Mouse (Mus musculus) large intestine, adult 2 months (tissue): ENCODE results near the gene Tspan17. TPM values are rescaled to one million over a fixed set of nuclear protein-coding genes. Genes with fewer than 3 reads are reported as not detected.
"Not testable (repeated sequence)": the region's sequence is repeated elsewhere in the genome, so short reads cannot be mapped to it uniquely, and the experiment has no call there.

ENCODE experiments used
- DNase-seq: peaks from one replicate; pipeline ENCODE4 v3.0.0-alpha.2; 2012; ENCODE audit warnings: low read depth, low spot score
- WGBS: fragments of 180-500 bp; shearing (Covaris S2); methylation state at CpG from one replicate; pipeline ENCODE4 v1.1.7; 2018; 5-methylcytosine and 5-hydroxymethylcytosine counted together
- polyA plus RNA-seq: library from polyadenylated mRNA; depleted of rRNA; stranded (reverse); fragments of >200 nt; gene quantifications from 2 replicates; pipeline ENCODE4 v1.2.3, GENCODE M21; 2012

The Tspan17 gene
- polyA plus RNA-seq, 1 experiment = 18.2 TPM

DNA sequence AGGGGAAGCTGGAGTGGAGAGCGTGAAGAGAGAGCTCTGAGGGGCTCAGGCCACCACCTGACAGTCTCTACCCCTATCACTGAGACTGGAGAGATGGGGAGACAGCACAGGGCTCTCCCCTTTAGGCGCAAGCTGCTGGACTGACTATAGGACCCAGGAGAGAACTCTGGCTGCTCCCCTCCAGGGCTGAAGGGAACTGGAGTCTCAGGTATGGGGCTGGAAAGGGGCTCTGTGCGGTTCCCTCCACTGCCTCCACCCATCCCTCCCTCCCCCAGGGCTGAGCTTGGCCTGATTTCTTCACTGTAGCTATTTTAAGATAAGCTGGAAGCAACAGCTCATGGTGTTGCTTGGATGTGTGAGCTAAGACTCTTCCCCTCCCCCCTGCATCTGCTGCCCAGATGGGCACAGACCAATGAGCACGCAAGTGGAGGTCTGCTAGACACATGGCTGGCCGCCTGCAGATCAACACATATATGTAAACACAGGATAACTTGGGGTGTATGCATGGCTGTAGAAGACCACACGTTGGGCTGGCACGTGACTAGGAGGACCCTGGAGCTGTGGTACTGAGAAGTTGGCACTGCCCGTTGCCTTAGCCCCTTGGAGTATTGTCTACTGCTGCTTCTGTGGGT is 28.9 kb upstream of the Tspan17 start:
- DNase-seq = no peak
- WGBS = 61% methylated on average over 8 of the region's 8 CpGs

DNA sequence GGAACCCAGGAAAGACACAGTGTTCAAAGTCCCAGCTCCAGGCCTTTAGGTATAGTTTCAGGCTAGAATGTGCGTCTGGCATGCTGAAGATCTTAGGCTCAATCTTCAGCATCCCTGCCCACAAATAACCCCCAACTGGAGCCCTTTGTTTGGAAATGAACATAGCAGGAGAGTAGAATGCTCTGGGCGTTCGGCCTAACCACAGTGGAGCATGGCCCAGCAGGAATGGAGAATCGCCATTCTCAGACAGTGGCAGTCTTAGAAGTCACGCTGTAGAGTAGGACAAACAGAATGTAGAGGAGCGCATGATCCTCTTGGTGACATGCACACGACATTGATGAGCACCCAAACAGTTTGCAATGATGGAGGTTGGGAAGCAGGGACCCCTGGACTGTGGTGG is 28.3 kb upstream of the Tspan17 start:
- DNase-seq = no peak
- 75% methylated on average over 7 of the region's 7 CpGs for WGBS

DNA sequence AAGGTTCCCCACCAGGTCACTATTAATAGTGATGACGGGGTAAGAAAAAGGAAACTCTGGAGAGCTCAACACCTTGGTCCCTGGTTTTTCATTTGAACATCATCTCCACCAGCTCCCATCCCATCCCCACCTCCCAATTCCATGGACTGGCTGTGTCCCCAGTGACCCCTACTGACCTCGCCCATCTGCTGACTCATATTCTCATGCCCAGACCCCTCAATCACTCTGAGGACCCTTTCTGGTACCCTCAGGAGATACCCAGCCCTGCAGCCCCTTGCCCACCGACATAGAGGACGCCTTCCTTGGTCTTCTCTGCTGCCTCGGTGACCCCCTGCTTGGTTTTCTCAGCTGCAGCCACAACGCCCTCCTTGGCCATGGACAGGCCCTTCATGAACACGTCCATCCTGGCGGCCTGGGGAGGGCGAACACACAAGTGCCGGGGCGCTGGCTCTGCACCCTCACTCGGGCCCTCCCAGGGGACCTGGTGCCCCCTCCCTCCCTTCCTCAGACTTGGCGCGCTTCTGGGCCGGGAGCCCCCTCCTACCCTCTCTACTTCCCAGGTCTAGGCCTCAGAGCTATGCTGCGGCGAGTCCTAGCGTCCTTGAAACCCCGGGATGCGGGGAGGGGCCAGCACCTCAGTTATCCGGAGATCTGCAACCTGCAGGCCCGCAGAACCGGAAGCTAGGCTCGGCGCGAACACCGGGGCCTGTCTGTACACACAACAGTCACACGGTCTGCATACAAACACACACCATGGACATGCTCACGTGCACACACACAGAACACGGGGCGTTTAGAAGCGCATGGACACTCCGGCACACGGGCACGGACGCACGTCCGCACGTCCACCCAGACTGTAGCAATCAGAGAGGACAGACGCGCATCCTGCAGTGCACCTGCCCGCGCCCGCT is 23.6 kb upstream of the Tspan17 start:
- WGBS = 7% methylated on average over 44 of the region's 44 CpGs
- no peak for DNase-seq

DNA sequence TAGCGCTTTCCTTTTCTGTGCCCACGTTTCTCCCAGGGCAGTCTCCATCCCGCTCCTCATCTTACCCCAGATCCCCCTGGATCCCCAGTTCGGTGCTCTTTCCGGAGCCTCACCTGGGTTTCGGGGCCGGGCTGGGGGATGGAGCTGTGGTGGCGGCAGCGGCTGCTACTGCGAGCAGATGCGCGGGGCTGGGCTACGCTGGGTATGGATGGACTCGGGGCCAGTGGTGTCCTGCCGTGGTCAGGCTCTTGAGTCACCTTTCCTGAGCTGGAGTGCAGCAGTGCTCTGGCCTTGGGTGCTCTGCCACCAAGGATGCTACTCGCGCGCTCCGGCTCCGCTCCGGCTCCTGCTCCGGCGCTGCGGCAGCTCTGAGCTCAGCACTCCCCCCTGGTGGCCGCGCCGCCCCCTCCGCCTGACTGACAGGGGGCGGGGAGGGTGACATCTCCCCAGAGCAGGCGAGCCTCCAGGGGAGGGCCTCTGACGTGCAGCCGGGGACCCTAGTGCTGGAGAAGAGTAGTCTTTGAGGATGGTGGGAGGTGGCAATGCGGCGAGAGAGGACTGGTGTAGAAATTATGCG is 22.9 kb upstream of the Tspan17 start, which contains the start of gene Sncb:
Gene Sncb (minus strand): TSS at position 404 of the 577 bp plus-strand sequence.
- 3% methylated on average over 35 of the region's 35 CpGs for WGBS
- DNase-seq = no peak

DNA sequence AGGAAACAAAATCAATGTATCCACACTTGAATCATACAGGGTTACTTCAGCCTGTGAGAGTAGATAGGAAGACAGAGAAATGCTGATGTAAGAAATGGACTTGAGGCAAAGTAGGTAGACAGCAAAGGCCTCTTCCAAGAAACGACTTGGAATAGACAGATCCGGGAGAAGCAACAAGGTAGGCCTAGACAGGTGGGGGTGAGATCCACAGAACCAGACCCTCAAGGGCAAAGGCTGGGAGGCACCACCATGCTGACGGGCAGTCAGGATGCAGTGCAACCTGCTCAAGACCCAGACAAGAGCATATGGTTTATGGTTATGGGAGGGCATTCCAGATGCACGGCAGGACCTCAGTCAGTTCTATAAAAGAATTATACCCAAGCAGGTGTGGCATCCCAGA is 22.2 kb upstream of the Tspan17 start:
- 67% methylated on average over 4 of the region's 4 CpGs for WGBS
- no peak for DNase-seq

DNA sequence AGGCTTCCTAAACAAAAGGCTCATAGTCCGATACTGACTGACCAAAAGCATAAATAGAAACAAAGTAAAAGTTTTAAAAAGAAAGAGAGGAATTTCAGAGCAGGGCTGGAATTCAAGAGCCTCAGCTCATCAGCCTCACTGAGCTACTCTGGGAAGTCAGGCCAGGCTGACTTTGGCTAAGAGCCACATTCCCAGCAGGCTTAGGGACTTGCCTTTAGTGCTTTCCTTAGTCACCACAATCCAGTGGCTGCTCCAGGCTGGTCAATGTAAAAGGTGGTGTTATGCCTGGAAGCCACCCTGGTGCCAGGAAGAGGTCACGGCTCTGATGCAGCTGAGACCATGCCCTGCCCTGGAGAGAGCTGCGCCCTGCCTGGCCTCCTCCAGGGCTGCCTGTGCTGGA is 8.6 kb upstream of the Tspan17 start:
- DNase-seq = no peak
- 71% methylated on average over 3 of the region's 3 CpGs for WGBS

DNA sequence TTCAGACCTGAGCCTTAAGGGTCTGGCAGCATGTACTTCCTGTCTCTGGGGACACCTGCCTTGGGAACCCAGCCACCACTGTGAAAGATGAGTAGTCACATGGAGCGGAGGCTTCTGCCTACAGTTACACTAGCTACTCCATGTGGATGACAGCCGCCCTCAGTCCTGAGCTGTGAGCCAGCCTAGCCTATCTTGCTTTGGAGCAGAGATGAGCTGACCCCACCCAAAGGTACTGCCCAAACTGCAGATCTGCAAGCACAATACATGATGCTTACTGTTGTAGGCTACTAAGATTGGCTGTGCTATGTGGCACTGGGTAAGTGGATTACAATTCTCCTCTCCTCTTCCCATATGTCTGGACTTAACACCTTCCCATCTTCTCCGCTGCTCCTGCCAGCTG is 8.1 kb upstream of the Tspan17 start:
- WGBS = 80% methylated on average over 3 of the region's 3 CpGs
- no peak for DNase-seq

DNA sequence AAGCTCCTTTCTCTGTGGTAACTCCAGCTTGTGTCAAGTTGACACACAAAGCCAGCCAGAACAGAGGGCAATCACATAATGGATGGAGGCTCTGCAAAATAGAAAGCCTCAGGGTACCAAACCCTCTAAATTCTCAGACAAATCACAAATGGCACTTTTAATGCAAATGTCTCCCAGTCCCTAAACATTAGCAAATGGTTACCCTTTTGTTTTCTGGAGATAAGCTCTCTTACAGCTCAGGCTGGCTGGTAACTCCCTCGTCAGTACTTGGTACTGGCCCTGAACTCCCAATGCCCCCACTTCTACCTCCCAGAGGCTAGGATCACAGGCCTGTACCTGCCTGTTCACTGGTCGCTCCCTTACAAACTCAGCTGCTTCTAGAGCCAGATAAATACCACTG is 5.9 kb upstream of the Tspan17 start:
- WGBS = 42% methylated on average over 2 of the region's 2 CpGs
- DNase-seq = no peak

DNA sequence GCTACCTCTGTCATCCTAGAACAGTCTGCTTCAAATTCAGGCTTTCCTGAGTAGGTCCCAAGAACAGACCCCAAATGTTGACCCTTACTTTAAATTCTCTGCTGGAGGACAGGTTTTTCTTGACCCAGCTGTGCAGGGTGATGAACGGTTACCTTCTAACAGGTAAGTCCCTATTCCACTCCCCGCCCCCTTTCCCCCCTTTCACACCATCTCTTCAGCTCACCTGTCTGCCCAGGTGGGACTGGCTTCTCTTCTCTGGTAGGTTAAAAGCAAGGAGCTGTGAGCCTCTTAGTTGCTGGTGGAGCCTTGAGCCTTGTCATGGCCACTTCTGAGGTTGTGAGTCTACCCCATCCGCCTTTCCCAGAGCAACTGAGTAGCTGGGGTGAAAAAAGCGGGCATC is 5.5 kb upstream of the Tspan17 start, which contains the start of gene Eif4e1b:
Gene Eif4e1b (plus strand): TSS at position 301 of the 400 bp plus-strand sequence.
- WGBS = 79% methylated on average over 4 of the region's 4 CpGs
- no peak for DNase-seq

DNA sequence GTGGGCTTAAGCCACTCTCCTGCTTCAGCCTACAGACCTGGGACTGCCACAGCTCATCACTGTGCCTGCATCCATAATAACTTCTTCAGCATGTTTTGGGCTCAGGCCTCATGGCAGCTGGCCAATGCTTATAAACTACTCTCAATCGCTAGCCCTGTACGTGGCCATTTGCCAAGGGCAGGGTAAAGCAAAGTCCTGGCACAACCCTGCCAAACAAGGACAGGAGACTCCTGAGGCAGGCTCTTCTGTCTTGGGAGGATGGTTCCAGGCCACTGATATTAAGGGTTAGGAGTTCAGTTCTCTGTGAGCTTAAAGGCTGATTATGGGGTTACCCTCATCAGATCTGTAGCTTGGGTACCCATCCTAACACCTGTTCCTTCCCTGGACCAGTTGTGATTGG is 1.6 kb upstream of the Tspan17 start:
- DNase-seq = not testable (repeated sequence)
- WGBS = 6% methylated on average over 2 of the region's 2 CpGs

DNA sequence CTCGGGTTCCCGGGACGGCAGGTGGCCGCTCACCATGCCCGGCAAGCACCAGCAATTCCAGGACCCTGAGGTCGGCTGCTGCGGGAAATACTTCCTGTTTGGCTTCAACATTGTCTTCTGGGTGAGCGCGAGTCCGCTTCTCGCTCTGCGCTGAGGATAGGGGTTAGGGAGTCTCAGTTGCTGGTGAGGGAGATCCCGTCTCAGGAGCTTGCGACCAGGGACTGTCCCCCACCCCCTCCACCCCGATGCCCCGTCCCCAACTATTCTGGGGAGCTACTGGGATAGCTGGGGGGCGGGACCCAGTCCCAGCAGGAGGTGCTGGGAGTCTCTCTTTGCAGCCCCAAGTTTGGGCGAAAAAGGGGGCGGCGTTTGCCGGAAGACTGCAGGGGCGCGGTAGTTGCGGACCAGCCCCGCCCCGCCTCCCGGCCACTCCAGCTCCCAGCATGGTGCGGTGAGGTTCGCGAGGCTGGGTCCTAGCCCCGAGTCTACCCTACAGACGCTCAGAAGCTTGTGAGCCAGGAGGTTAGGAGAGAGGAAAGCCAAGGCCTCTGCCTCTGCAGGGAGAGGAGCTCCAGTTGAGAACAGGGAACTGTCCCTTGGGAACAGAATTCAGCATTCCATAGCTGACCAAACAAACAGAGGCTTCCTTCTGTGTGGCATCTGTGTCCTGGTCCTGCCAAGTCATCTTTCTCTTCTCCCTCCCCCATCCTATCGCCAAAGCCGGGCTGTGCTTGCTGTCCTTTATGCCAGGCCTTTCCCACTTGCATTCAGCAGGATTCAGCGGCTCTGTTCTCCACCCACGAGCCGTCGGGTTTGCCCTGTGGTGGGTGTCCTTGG is 602 bp downstream of the Tspan17 start:
- 2% methylated on average over 38 of the region's 38 CpGs for WGBS
- no peak for DNase-seq

DNA sequence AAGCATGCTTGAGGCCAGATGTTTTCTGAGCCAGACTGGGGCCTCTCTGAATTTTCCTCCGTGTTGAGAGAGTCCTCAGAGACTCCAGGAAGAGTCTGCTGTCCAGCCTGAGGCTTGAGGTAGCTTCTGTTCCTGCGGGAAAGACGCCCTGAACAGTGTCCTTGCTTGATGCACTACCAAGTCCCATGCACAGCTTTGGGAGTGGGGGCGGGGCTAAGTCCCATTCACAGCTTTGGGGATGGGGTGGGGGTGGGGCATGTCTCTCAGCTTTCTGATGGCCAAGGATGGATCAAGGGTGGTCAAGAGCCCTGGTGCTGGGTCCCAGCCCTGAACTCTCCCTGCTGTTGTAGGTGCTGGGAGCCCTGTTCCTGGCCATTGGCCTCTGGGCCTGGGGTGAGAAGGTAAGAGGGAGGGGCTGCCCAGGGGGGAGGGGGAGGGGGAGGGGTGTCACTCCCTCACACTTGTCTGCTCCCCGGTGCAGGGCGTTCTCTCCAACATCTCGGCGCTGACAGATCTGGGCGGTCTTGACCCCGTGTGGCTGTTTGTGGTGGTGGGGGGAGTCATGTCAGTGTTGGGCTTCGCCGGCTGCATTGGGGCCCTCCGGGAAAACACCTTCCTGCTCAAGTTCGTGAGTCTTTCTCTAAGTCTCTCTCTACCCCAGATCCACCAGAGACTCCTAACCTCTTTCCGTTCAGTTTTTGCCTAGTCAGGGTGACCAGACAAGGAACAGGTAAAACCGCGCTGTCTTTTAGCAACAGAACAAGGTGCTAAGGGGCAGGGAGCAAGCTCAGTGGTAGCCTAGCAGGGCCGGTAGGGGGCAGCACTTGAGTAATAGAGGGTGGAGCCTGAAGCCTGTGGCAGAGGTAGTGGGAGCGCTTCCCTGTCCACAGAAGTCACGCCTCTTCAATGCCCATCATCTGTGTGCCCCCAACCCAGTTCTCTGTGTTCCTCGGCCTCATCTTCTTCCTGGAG is 3.4 kb downstream of the Tspan17 start:
- DNase-seq = no peak
- WGBS = 44% methylated on average over 21 of the region's 21 CpGs

DNA sequence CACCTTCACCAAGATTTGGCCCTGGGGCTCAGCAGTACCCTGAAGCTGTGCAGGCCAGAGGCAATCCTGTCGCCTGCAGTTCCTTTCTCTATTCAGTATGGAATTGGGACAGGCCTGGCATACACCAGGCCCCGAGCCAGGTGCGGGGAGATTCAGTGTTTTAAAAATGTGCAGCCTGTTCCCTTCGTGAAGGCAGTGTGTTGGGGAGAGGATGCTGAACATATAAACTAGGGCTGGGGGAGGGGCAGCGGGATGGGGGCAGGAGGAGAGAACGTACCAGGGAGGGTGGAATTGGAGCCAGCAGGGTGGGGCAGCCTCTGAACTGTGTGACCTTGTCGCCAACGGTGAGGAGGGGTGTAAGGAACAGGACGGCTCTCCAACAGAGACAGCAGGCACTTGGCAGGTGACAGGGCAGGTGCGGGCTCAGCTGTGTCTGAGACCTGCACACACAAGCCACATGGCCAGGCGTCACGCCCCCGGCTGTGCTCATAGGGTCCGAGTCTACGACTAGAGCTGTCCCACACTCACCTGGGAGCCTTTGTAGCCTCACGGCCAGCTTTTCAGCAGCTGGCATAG is 4.9 kb downstream of the Tspan17 start:
- no peak for DNase-seq
- WGBS = 47% methylated on average over 16 of the region's 16 CpGs

DNA sequence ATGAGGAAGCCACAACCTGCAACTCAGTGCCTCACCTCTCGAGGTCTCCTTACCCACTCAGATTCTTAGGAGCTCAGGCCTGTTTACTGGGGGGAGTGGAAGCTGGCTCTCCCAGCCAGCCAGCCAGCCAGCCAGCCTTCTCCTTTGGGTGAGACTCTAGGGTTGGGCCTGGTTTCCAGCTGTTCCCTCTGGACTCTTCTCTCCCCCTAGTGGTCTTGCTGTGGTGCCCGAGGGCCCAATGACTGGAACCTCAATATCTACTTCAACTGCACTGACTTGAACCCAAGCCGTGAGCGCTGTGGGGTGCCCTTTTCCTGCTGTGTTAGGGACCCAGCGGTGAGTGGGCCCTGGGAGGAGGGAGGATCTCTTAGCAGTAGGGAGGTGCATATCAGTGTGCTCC is 5.7 kb downstream of the Tspan17 start:
- DNase-seq = no peak
- 60% methylated on average over 5 of the region's 5 CpGs for WGBS

DNA sequence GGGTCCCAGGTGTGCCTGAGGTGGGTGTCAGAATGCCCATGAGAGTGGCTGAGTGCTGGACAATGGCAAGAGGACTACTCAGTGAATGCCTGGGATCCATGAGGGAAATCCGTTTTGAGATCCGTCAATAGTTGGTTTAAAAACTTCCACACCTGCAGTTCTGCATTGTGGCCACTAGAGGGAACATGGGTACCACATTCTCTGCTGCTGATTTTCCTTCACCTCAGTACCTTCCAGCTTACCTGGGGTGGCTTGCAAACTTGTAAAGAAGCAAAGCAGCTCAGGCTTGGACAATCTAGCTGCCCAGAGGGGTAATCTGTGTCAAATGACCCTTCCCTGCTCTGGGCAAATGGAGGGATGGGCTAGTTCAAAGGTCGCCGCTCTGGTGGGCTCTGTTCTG is 8.2 kb downstream of the Tspan17 start:
- DNase-seq = no peak
- 38% methylated on average over 4 of the region's 4 CpGs for WGBS

DNA sequence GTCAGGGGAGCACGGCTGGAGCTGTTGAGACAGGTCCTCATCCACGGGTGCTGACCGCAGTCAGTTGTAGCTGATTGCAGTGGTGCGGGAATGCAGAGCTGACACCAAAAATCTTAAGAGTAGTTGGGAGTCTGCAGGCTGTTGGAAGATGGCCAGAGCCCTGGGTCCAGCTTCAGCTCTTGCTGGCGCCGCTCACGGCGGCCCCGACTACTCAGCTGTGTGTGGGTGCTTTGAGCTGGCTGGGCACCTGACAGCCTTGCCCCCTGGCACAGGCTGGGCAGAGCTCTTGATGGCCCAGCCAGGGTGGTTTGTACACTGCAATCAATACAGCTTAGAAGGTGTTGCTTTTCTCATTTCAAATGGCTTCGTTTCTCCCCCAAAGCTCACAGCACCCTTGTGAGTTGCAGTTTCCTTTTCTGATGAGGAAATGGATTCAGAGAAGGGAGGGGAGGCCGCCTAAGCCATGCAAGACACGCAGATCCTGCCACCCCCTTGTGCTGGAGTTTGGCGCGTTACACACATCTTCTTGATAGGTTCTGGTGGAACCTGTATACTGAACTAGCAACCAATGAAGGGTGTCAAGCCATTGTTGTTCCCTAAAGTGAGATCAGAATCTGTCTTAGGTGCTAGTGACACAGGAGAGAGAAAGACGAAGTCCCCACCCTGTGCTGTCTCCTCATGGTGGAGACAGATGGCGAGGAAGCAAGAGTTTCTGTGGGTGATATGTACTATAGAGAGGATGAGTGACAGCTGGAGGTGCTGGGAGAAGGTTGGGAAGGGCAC is 8.9 kb downstream of the Tspan17 start:
- DNase-seq = no peak
- WGBS = 76% methylated on average over 16 of the region's 16 CpGs

DNA sequence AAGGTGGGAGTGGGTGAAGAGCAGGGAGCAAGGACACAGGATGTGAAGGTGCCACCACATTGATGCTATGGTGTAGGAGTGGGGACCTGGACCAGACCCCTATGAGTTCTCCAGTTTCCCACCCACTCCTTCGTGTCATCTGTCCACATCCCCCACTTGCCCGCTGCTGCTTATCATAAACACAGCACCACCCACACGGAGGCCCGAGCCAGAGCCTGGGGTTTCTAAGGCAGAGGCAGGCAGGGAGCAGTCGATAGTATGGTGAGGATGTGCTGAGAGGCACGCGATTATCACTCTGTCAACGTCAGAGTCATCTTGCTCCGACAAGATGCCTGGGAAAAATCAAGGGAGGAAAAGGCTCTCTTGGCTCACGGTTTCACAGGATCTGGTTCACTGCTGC is 9.6 kb downstream of the Tspan17 start:
- no peak for DNase-seq
- WGBS = 71% methylated on average over 10 of the region's 10 CpGs

DNA sequence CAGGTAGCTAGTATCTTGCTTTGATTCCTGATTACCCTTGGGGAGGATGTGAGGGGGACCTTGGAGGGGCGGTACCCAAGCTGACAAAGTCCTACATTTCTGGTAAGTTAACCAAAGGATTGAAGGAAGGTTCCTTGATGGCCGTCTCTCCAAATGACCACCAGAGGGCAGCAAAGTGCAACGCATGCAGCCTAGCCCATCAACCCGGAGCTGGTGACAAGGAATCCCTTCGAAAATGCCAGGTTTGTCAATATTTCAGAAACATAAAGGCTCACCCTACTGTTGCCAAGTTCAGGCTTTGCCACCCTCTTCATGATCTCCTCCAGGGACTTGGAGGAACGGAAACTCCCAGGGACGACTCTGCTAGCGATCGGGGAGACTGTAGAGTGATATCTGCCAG is 10.5 kb downstream of the Tspan17 start:
- WGBS = 19% methylated on average over 9 of the region's 9 CpGs
- peak; percentile 50 for DNase-seq
